Mouse (Mus musculus): ENCODE measurements around the gene Ptar1.

Gene Ptar1

DNA sequence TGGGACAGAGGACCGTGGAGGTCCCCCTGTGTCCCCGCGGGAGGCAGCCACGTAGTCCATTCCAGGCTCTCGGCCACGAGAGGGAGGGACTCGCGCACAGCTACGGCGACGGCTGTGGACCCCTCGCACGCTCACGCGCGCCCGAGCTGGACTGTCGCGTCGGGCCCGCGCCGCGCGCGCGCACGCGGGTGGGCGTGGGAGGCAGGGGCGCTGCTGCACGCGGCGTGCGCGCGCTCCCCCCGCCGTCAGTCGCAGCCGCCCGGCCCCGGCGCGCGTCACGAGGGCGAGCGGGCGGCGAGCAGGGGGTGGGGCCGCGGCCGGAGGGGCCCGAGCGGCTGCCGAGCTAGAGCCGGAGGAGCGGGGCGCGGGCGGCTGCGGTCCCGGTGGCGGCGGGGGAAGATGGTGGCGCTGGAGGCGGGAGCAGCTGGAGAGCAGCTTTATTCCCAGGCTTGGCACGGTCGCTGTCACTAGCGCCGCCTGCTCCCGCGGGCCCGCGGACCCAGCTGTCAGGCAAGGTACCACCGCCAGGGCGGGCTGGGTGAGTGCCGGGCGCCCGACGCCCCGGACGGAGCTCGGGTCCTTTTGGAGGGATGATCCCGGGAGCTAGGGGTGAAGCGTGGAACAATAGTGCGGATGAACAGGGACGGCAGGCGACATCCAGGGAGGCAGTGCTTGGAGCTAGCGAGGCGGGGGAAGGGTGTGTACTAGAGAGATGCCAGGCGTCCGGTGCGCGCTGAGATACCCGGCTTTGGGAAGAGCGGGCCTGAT, 71.5 kb downstream of the Ptar1 start, which contains the start of gene Apba1:
Gene Apba1 (plus strand): TSS at position 334 of the 768 bp plus-strand sequence.
- DNase-seq (ENCODE audit: low spot score in 2 of 2): peak; percentile 17 to 44

DNA sequence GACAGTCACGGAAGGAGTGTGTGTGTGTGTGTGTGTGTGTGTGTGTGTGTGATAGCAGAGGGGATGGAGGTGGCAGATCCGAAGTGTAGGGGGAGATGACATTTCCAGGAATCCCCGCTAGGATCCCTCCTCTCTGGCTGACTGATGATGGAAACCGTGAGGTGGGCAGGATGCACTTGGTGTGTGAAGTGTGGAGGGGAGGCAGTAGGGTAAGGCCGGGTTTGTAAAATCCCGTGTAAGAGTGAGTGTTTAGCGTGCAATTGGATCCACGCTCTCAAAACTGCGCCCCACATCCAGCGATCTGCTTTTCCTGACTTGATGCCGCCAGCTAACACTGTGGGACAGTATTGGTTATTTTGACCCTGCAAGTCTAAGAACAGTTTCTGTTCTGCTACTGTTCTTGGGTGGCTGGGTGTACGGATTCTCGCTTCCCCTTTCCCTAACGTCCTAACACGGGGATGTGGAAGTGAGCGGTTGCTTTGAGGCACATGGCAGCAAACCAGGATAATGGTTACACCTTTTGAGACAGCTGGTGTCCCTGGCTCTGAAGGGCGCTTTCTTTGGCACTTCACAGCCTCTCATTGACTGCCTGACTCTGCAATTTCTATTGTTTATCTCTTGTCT, 72.2 kb downstream of the Ptar1 start:
- no peak for DNase-seq (ENCODE audit: low spot score in 2 of 2)

DNA sequence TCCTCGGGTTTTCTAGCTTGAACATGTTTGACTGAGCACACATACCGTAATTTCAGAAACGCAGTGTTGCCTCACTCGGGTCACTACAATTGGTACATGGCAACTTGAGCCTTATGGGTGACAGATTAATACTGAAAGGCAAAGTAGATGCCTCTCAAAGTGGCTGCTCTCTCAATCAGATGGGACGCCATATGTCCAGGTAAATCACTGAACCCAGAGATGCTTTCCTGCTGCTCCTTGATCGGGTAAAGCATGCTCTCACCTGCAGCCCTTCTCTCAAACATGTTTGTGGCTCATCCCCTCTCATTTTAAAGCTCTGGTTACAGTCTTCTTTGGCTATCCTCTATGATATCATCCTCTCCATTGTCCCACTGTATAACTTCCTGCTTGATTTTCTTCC, 76.1 kb downstream of the Ptar1 start:
- DNase-seq (ENCODE audit: low spot score in 2 of 2): no peak

DNA sequence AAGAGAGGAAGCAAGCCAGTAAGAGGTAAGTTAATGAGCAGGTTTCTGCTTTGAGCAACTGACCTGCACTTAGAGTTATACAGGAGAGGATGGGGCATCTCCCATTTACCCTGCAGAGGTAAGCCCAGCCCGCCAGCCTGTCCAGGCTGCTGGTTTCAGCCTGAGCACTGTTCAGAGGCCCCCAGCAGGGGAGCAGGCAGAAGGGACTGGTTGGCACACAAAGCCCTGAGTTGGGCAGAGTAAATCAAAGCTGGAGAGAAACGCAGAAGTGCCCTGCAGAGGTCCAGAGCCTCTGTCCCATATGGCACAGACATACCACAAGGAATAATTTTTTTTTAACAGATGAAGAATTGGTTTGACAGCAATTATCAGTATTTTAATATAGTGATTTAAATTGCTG, 76.8 kb downstream of the Ptar1 start:
- DNase-seq (ENCODE audit: low spot score in 2 of 2): no peak

DNA sequence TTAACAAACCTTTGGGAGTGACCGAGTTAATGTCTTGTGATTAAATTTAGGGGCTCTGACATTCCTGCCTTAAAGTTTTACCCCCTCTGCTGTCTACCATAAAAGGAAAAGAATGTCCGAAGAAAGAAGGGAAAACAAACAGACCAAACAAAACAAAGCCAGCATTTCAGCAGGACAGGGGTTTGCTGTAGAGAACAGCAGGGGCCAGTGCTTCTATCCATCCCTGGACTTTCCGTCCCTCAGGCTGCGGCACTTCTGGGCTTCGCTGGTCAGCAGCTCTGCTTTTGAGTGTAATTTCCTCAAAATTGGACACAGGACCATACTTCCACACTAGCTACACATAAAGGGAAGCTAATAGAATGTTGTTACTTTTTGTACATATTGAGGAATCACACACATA, 81.6 kb downstream of the Ptar1 start:
- no peak for DNase-seq (ENCODE audit: low spot score in 2 of 2)

DNA sequence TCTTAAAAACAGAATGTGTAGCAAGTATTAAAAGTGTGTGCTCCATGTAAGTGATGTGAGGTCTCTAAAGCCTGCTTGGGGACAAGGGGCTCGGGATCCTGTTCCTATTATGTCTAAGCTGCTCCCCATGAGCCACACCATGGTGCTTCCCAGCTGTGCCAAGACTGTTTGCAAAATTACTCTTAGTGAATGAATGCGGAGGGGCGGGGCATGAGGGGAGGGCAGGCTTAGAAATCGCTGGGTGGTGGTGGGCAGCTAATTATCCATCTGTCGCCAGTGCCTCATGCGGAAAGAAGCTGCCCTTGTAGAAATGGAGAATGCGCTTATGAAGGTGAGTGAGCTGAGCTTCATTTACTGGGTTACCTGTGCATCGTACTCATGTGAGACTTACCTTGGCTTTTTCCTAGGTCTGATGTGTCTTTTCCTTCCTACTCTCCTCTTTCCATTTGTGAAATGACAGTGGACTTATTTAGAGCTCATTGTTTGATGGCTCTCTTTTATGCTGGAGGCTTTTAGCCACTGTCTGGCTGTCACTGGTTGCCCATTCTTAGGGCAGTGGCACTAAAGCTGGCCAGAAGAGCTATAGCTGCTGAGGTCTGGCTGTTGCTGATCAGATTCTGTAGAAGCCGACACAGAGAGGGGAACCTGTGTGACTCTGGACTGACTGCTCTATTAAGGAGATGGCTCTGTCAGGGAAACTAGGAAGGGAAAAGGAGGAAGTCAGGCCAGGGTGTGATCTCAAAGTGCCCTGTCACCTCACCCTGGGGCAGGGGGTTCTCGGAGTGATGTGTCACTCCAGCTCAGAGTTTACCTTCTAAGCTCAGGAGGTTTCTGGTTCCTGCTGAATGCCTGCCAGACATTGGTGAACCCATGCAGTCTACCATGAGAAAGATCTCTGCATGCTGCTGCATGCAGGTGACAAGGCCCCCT, 83.5 kb downstream of the Ptar1 start:
- DNase-seq (ENCODE audit: low spot score in 2 of 2): no peak

DNA sequence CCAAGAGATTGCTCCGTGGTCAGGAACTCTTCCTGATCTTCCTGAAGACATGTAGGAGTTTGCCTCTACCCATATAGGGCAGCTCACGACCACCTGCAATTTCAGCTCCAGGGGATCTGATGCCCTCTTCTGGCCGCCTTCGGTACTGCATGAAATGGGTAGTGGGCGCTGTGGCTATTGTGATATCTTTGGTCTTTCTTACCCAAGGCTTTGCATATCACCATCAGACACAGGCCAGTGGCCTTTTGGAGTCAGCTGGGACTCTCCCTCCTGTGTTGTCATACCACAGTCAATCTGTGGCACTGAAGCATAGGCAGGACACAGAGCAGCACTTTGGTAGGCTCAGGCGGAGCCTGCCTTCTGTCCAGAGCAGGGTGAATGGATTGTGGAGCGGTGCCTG, 84.7 kb downstream of the Ptar1 start:
- DNase-seq (ENCODE audit: low spot score in 2 of 2): peak in 1 of 2 experiments; percentile 8

DNA sequence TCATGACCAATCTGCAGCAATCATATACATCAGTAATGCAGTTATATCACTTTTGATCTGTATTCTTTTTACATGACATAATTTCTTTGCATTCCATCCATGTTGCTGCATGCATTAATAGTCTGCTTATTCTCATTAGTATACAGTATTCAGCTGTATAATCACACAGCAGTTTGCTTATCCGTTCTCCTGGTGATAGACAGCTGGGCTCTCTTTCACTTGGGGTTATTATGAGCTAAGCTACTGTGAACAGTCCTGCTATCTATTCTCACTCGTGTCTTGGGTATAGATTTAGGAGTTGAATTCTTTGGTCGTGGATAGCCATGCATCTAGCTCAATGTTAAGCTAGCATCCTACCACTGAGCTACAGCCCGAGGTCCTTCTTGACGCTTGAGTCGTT, 88.1 kb downstream of the Ptar1 start:
- DNase-seq (ENCODE audit: low spot score in 2 of 2): no peak

DNA sequence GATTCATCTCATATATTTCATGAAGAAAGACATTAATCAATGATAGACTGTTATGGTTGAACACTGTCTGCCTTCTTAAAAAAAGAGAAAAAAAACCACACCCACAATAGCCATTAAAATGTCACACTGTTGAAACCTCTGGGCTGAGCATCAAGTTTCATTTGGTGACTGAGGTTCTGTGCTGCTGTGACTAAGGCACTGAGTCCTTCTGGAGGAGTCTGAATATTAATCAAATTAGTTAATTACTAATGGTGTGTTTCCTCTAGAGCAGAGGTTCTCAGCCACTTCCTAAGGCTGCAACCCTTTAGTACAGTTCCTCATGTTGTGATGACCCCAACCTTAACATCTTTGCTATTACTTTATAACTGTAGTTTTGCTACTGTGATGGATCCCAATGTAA, 91.9 kb downstream of the Ptar1 start:
- DNase-seq (ENCODE audit: low spot score in 2 of 2): no peak

DNA sequence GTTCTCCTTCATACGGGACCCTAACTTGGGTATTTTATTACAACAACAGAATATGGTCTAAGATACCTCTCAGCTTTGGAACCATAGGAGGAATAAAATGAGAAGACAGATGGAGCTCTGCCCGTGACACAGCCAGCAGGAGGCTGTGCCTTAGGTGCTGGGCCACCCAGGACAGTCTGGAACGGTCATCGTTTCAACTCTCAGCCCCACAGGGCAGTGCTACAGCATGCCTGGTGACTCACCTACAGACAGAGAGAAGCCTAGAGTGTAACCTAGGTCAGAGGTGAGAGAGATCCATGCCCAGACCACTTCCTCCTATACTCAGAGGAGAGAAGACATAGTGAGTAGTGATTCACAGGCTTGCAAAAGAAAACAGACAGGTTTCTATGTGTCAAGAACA, 92.9 kb downstream of the Ptar1 start:
- DNase-seq (ENCODE audit: low spot score in 2 of 2): no peak

Measured in spleen, postnatal 14 days (tissue).